Mouse (Mus musculus): Measurements from ENCODE around the gene Cxcl10.
A peak's percentile ranks its signal among the peaks of the same experiment; 100 is the strongest.
"Not testable (repeated sequence)": the region's sequence is repeated elsewhere in the genome, so short reads cannot be mapped to it uniquely, and the experiment has no call there.

Gene Cxcl10

DNA sequence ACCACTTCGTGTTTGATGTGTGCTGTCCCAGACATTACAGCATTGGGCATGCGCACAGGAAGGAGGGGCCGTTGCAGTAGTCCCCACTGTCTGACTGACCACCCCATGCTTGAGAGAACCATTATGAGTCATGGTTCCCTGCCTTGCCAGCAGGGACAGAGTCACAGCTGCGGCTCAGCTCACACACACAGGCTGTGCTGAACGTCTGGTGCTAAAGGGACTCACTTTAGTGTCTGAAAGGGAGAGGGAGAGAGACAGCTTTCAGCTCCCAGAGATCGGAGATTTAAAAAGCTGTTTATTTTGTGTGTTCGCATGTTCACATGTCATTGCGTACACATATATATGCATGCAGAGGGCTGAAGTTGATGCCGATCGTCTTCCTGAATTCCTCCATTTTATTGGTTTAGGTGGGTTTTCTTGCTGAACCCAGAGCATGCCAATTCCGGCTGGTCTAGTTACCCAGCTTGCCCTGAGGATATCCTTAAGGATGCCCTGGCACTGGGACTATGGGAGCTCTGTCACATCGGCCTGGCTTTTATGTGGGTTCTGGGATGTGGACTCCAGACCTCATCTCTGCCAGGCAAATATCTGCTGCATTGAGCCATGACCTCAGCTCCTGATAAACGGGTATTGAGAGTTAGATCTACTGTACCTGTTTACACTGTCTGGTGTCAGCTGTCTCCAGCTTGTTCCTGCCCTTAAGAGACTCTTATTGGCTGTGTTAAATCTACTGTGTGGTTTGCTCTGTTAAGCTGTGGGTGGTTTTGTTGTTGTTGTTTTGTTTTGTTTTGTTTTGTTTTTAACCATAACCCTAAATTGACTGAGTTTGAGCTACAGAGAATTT is 20.7 kb upstream of the Cxcl10 start:
- DNase-seq (ENCODE audit: low spot score), result peak; percentile 48

DNA sequence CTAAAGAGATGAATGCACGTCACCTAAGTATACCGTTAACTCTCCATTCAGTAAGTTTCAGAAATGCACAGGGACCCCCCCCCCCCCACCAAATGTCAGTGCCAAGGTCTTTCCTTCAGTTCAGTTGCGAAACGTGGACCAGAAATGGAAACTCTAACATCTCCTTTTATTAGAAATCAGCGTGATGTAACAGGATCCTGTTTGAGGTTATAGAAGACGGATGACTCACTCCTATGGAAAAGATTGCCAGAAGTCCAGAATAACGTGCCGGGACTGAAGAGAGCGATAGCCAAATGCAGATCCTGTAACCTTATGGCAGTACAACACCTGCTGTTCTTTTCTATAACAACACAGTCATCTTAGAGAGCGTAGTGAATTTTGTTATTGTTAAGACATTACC is 19.7 kb upstream of the Cxcl10 start:
- DNase-seq (ENCODE audit: low spot score), result peak; percentile 52

DNA sequence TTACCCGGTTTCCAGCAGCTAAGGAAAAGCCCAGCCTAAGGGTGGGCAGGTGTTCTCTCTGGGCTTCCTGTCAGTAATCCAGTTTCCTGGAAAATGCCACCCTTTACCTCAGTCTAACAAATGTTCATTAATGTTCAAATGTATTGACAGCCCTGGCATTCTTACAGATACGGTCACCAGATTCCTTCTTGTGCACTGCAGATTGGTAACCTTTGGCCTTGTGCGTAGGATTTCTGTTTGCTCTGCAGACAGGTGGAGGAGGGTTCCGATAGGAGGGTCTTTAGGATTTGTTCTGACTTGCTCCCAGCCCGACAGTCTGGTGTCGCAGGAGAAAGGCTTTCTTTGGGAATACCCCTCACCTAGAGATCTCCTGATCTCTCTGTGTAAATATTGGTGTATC is 17.9 kb upstream of the Cxcl10 start:
- no peak for DNase-seq (ENCODE audit: low spot score)

DNA sequence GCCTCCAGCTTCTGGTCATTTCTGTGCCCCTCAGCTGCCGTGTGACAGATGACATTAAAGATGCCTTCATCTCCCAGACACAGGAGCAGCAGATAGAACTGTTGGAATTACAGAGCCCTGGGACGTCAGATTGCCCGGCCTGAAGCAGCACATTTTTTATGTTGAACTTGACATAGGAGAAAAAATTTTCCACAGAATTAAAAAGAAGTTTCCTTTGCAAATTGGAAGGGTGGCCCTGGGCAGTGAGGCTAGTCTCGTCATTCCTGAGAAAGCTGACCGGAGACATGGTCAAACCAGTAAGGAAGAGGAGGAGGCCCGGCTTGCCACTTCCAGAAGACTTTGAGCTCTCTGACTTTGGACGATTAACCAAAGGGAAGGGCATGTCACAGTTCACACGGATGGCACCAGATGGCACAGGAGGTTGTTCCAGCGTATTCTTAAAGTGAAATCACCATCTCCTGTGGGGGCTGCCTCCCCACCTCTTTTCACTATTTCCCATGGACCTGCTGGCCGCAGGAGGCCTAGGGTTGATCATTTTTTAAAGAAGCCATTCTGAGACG is 16.5 kb upstream of the Cxcl10 start:
- no peak for DNase-seq (ENCODE audit: low spot score)

DNA sequence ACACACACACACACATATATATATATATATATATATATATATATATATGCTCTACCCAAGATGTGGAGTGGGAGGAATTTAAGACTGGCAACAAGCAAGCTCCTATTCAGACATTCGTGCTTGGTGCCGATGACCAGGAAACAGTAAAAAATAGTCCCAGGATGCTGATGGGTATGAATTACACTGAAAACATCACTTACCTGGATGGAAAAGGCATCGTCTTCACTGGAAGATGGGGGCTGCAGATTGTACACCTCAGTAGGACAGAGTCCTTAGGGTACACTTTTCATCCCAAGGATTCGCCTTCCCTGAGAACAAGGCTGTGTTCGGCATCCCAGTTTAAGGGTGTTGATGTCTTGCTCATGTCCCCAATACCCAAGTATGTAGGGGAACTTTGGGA is 15.3 kb upstream of the Cxcl10 start:
- no peak for DNase-seq (ENCODE audit: low spot score)

DNA sequence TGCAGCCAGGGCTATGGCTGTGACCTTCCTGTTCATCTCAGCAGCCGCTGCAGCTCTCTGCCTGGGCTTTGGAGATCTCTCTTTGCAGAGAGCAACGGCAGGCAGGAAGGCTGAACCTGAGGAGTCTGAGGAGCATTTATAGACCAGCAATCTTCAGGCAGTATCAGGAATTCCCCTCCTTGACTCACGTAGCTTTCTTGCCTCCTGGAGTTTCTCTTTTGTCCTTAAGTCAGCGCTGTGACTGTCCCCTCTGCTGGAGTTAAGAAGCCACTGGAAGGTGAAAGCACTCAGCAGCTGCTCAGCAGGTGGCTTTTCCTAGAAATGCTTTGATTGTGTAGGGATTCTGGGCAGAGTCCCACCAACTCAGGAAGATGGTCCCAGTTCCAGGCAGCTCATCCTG is 14.5 kb upstream of the Cxcl10 start:
- DNase-seq (ENCODE audit: low spot score), result no peak

DNA sequence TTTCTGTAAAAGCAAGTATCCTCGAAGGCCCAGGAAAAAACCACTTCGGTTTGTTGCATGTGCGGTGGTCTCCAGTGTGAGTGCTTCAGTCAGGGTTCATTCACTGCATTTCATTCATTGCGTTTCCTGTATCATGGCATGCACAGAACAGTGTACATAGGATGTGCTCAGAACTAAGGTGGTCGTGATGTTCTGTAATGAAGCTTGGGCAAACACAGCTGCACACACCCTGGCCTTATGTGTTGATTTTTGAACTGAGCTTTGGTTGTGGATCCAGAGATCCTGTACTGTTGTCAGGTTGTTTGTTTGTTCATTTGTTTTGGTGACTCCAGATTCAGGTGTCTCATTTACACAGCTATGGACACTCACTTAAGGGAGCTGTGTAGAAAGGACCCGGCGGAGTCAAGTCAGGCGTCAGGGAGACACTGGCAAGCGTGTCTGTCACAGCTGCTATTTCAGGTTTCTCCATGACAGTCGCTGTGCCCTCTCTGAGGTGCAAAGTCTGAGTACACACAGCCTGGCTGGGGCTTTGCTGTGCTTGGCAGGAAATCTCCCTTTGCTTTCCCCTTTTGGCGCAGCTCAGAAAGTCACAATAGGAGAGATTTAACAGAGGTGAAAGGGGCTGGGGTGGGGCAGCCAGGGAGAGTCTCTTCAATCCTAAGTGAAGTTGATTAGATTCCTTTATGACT is 10.2 kb upstream of the Cxcl10 start:
- DNase-seq (ENCODE audit: low spot score), result no peak

DNA sequence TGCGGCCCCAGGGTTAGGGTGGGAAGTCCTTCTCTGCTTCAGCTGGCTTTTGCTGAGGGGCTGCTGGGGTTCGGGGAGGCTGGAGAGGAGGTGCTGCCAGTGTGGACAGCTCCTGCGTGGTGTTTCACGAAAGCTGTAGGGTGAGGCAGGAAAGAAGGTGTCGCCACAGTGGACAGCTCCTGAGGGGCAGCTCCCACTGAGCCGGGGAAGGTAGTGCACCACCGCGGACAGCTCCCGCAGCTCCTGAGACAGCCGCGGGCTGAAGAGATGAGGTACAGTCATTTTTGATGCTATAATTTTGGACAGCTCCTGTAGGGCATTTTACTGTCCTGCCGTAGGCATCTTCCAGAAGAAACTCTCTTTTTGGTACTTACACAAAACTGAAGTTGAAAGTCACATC is 9.3 kb upstream of the Cxcl10 start:
- DNase-seq (ENCODE audit: low spot score), result no peak

DNA sequence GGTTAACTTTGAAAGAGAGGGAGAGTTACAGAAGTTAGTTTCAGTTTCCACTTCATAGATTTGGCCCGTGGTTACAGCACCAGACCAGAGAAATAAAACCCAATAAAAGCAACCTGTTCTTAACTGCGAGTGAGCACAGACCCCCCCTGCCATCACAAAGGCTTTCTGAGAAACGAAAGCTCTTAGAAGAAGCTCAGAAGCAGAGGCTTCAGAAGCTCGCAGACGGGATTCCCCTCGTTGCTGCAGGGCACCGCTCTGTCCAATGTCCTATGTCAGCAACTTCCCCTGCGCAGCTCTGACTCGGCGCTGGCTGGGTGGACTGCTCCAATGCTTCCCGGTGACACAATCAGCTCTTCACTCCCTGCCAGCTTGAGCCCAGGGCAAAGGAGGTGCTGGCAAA is 4.8 kb upstream of the Cxcl10 start:
- no peak for DNase-seq (ENCODE audit: low spot score)

DNA sequence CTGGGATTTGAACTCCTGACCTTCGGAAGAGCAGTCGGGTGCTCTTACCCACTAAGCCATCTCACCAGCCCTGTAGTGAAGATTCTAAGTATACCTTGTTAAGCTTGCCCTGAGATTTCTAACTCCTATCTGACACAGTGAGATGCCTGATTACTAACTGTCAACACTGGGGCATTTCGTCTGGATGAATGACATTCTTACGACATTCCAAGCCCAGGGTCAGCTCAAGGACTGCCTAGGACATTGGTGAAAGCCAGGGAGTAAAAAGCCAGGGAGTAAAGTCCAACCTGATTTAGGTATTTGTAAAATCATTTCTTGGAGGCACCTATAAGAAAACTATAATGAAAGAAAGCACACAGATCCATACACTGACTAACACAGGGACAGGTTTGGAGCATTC is 4.0 kb upstream of the Cxcl10 start:
- not testable (repeated sequence) for DNase-seq (ENCODE audit: low spot score)

DNA sequence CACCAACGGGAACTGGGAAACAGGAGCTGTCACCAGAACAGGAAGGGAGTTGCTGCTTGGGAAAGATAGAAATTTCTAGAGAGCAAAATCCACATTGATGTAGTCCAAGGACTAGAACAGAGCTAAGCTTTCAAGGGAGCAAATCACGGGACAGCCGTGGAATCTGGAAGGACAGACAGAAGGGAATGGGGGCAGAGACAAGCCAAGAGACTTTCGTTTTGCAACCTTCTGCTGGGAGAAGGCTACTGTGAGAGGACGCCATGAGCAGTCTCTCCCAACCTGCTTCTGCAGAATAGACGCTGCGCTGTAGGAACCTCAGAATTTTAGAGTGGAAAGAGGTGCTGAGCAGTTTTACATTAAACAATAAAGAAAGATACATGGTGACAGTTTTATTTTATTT is 1.0 kb upstream of the Cxcl10 start:
- DNase-seq (ENCODE audit: low spot score), result no peak

DNA sequence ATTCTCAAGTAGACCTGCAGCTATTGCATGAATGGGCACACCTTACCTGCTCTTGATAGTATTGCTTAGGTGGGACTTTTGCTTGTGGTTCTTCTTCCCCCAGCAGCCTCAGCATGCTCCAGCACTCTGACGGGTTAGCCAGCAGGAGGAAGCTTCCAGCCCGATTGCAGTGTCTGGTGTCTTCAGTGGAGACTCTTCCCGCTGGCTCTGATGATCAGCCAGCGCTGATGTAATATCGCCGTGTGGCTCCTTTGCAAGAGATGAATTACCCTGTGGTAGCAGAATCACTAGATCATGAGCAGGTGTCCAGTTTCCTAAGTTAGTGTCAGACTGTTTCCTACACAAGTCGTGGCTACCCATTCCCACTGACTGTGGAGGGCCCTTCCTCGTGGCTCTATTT is 3.7 kb downstream of the Cxcl10 start:
- no peak for DNase-seq (ENCODE audit: low spot score)

DNA sequence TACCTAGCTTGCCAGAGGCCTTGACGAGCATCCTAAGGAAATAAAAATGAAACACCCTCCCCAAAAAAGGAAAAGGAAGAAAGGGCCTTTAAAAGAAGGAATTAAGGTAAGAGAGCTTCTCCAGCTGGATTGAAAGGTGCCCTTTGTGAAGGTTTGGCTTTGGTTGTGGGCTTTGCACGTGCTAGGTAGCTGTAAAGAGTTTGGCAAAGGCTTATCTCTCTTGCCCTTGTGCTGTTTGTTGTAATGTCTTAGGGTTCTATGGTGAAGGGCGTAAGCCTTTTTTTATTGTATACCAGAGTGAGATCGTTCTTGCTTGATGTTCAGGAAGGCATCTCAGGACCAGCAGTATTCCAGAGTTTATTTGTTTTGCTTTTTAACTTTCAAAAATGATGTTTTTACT is 8.1 kb downstream of the Cxcl10 start:
- DNase-seq (ENCODE audit: low spot score), result no peak

DNA sequence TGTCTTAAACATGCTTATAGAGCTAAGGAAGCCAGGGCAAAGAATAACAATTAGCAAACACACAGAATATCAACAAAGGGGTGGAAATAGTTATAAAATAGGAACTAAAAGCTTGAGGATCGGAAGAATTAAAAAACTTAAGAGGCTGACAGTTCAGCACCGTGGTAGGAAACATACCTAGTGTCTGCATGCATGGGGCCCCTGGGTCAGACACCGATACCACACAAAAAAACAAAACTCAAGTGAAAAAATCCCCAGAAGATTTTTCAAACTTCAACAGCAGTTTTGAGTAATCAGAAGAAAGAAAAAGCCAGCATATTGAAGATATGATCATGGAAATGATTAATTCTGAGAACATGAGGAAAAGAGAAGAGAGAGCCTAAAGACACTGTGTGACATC is 11.9 kb downstream of the Cxcl10 start:
- no peak for DNase-seq (ENCODE audit: low spot score)

DNA sequence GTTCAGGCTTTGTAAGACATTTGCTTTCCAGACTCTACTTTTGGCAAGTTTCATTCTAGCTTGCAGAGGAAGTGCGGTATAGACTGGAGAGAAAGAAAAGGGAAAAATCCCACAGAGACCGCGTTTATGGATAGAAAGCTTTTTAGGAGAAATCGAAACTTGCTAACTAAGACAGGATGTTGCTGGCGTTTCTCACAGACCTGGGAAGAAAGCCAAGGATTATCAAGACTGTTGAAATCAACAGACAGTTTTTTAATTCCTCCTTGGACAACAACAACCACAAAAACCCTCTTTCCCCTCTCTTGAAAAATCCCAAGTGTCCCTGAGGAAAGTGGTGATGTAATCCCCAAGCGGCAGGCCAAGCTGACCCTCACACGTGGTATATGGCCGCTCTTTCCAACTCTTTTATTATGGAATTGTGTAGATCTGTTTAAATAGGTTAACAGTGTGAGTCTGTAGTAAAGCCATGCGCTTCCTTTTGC is 16.3 kb downstream of the Cxcl10 start:
- DNase-seq (ENCODE audit: low spot score), result peak; percentile 98

DNA sequence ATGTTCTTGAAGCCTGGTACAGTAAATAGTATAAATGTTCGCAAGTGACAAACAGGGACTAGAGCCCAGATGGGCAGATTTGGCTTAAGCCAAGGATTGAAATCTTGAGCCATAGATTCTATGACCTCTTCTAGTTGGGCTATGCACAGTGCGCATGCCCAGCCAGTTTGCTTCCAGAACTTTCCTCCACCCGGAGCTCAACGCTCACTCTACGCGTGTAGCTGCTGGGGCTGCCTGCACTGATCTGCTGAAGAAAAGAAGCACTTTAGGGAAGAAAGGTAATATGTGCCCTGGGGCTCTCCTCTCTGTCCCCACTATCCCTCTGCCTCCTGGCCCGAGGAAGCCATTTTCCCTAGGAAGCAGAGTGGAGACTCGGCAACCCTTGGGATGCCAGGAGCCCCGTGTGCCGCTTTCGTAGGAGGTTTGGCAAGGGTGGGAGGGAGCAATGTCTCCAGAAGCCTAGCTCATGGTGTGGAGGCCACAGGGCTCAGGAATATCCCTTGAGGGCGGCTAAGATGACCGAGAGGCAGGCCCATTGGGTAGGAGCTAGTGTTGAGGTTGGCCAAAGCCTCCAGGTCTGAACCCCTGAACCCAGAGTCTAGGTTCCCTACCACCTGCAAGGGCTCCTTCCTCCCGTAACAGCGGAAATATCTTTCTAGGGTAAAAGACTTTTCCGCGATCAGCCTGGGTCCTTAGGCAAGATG is 16.9 kb downstream of the Cxcl10 start, which contains the start of gene Art3:
TSS of gene Art3 (plus strand) at position 193 of the 704 bp plus-strand sequence.
- DNase-seq (ENCODE audit: low spot score), result no peak

DNA sequence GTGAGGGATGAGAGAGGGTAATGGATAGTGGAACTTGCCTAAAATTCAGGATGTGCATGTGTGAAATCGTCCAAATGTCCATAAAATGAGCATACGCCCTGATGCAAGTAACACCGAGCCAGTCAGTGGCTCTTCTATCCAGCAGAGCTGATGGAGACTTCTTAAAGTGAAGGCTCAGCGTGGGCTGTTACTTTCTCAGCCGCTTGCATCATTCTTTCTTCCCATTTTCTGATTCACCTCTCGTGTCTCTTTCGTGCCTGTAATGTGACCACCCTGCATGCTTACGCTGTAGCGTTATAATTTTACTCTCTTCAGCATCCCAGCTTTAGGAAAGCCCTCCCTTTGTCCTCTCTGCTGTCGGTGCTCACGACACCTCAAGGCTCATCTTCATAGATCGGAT is 17.6 kb downstream of the Cxcl10 start:
- DNase-seq (ENCODE audit: low spot score), result no peak

DNA sequence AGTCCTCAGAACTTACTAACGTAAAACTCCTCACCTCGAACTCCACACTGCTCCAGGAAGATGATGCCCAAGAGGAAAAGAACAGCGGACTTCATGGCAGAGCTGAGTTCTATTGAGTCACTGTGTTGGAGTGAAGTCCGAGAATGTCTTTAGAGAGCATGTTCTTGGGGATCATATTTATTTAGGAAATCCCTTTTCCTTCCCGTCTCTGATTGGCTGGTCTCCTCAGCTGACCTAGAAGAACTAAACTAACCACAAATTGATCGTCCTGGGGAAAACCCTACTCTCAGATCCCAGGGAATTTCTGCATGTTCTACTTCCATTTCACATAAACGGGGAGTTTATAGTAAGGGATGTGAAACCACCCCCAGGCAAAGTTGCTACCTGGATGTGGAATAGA is 20.8 kb downstream of the Cxcl10 start, which contains the start of gene Cxcl9:
TSS of gene Cxcl9 (minus strand) at position 151 of the 400 bp plus-strand sequence.
- no peak for DNase-seq (ENCODE audit: low spot score)

DNA sequence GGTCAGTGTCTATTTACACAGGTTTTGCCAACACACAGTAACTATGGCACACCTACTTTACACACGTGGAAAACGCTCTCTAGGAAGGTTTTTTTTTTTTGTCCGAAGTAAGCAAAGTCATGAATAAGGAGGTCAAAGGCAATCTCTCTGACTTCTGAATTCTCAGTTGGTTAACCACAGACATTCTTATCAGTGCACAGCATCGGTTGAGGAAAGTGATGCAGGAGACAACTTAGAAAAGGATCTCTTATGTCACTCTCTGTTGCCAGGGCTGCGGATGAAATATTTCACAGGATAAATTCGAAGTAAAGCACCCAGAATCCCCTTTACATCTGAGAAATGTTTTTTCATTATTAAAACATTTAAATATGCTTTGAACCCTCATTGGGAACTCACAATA is 21.3 kb downstream of the Cxcl10 start:
- no peak for DNase-seq (ENCODE audit: low spot score)

DNA sequence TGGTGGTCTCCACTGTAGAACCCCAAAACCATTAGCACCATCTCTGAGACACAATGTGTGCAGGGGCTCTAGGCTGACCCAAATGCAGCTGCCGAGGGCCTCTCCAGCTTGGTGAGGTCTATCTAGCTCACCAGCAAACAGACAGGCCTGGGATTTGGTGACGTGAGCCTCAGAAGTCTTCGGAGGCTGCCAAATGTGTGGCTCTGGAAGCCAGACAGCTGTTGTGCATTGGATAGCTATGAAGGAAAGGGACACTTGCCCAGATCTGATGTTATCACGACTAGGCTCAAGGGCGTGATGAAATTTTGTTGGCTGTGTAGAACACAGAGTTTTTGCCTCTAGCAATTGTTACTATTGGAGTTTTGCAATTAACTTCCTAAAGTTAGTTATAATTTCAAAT is 25.4 kb downstream of the Cxcl10 start:
- DNase-seq (ENCODE audit: low spot score), result peak; percentile 99

DNA sequence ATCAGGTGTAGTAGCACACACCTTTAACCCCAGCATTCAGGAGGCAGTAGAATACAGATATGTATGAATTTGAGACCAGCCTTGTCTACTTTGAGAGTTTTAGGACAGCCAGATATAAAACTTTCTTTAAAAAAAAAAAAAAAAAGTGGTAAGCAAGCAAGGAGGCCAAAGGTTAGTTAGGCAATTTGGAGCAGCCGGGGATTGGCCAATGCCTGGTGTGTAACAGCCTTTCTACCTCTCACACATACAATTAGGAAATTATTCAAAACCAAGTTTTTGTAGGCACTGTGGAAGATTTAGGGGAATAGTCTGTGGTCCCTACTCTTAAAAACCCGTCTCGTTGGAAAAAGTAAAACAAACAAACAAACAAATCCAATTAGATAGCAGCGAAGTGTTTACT is 26.1 kb downstream of the Cxcl10 start:
- peak; percentile 94 for DNase-seq (ENCODE audit: low spot score)

DNA sequence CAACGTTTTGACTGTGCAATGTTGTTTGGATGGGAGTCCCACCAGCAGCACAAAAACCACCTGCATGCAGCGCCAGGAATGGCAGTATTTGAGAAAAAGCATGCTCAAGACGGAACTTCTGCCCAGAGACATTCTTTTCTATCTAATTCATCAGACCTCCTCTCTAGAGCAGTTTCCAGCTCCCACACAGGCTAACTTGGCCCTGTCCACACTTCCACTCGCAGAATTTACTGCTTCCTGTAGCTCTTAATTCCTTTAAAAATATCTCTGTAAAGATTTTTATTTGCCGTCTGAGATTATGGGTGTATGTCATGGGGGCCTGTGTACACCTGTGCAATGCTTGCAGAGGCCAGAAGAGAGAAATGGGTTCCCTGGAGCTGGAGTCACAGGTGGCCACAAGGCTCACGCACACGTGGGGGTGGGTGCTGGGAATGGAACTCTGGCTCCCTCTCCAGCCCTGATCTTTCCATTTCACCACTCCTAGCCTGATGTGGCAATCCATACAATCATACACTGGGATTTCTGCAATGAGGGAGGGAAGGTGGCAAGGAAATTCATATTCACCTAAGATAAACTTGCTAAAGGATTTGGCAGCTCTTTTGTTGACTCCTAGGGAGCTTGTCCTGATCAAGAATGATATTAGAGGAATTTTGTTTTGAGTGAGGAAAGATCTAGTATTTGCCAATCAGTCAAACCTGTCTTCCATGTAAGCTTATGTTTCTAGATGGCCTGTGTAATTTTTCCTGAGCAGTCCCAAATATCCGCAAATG is 26.9 kb downstream of the Cxcl10 start:
- peak; percentile 83 for DNase-seq (ENCODE audit: low spot score)

Data from adipocyte (in vitro differentiated cells).